Mouse (Mus musculus) thymus, adult 2 months (tissue): ENCODE measurements around the gene Ssmem1. TPM values are rescaled to one million over a fixed set of nuclear protein-coding genes. Genes with fewer than 3 reads are reported as not detected.

Experiments
- DNase-seq: peaks from one replicate; pipeline ENCODE4 v3.0.0; 2021
- H3K27ac ChIP-seq: fragments of 200-500 bp; 2 replicates; pipeline ENCODE4 v1.5.1; 2012; ENCODE audit warnings: low read length, control low read depth; ENCODE audit not compliant: control insufficient read depth, insufficient read depth
- H3K27me3 ChIP-seq: fragments of 200-500 bp; 2 replicates; pipeline ENCODE4 v1.6.1; 2012; ENCODE audit warnings: mild to moderate bottlenecking, low read length, moderate library complexity, mixed read lengths; ENCODE audit not compliant: control insufficient read depth, insufficient read depth
- H3K36me3 ChIP-seq: fragments of 200-500 bp; 2 replicates; pipeline ENCODE4 v1.6.1; 2012; ENCODE audit warnings: mild to moderate bottlenecking, low read length, moderate library complexity; ENCODE audit not compliant: control insufficient read depth, insufficient read depth
- H3K4me1 ChIP-seq: fragments of 200-500 bp; replicated peaks from 2 replicates; pipeline ENCODE4 v1.6.1; 2012; ENCODE audit warnings: low read length; ENCODE audit not compliant: control insufficient read depth, insufficient read depth
- H3K4me3 ChIP-seq: fragments of 200-500 bp; 2 replicates; pipeline ENCODE4 v1.5.1; 2012; ENCODE audit warnings: mild to moderate bottlenecking, low read length, control low read depth, moderate library complexity; ENCODE audit not compliant: control insufficient read depth, insufficient read depth
- CTCF ChIP-seq: fragments of 200-500 bp; IDR thresholded peaks from 2 replicates; pipeline ENCODE4 v1.5.1; 2012; ENCODE audit warnings: mild to moderate bottlenecking, control low read depth, low read length, moderate library complexity, borderline replicate concordance; ENCODE audit not compliant: control insufficient read depth, poor library complexity, insufficient read depth; ENCODE audit errors: extremely low read depth
- POLR2A ChIP-seq: fragments of 200-500 bp; IDR thresholded peaks from 2 replicates; pipeline ENCODE4 v1.6.1; 2012; ENCODE audit warnings: mild to moderate bottlenecking, low read length, control low read depth, moderate library complexity; ENCODE audit not compliant: control insufficient read depth, poor library complexity, insufficient read depth; ENCODE audit errors: extremely low read depth
- WGBS: fragments of 180-500 bp; shearing (Covaris S2); methylation state at CpG from one replicate; pipeline ENCODE4 v1.1.7; 2018; 5-methylcytosine and 5-hydroxymethylcytosine counted together
- polyA plus RNA-seq: library from polyadenylated mRNA; depleted of rRNA; stranded (reverse); fragments of >200 nt; gene quantifications from 2 replicates; pipeline ENCODE4 v1.2.3, GENCODE M21; 2012

Ssmem1 gene
- polyA plus RNA-seq, 1 experiment, result not detected

DNA sequence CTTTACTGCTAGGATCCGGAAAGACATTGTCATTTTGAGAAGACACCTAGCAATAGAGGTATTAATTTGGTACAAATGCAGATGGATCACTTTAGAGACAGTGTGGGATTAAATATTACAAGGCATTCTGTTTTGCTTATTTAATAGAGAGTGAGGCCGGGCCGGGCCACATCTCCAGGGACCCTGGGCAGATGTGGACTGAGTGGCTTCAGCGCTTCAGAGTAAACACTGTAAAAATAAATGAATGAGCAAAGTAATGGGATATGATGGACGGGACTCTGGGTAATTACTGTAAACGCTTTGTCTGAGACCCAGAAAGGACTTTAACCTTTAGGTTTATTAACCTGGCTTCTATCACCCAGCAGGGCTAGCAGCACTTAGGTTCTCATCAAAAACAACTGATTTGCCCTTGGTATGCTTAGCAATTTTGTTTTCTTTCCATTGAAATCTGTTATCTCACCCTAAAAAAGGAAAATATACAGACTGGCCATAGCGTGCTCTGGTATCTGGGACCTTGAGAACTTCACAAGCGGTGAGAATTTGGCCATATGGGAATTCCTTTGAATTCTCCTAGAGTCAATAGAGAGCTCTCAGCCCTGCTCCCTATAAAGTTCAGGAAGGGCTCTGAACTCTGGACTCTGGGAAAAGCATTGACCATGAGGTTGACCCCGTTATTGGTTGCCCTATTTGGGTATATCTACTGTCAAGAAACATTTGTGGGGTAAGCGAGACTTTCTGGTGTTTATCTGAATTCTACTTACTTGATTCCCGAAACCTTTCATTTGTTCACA is 31.6 kb downstream of the Ssmem1 start, which contains the start of gene Cpa2:
Gene Cpa2 (plus strand): TSS at position 574 of the 791 bp plus-strand sequence.
- Histone ChIP-seq H3K27ac (no peak within 1 kb of the TSS), H3K36me3 (no peaks in the 10 kb centered on the region), H3K4me1 (no peaks in the 10 kb centered on the region), H3K4me3 (no peak within 1 kb of the TSS), H3K27me3 (no peaks in the 10 kb centered on the region)
- DNase-seq, result no peak
- 95% methylated on average over 11 of the region's 11 CpGs for WGBS
- TF ChIP-seq CTCF, result no peak

DNA sequence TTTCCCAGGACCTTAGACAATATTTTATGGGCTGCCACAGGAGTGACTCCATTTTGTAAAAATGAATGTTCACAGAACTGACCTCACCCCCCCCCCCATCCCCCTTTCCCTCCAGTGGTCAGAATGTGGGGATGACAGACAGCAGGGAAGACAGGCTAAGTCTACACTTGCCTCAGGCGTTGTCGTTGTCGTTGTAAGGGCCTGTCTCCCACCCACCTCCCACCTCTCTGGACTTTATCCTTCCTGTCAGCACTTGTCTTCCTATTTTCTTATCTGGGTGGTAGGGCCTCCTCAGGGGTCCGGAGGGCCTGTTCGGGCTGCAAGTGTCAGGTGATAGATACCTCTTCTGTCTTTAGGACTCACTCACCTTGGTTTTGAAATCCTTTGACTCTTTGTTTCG is 32.6 kb downstream of the Ssmem1 start:
- no peaks in the 10 kb centered on the region; the same call in 1 of the 2 replicates for H3K4me1 ChIP-seq
- TF ChIP-seq POLR2A (no peak), CTCF (no peak)
- no peak overlapping the region for H3K27ac ChIP-seq
- H3K27me3 ChIP-seq, result no peaks in the 10 kb centered on the region
- no peak for DNase-seq
- no peaks in the 10 kb centered on the region for H3K36me3 ChIP-seq
- H3K4me3 ChIP-seq, result no peak overlapping the region
- 92% methylated on average over 6 of the region's 6 CpGs for WGBS

GRCm38 (mm10) chr6:30543077-30543476 is 33.4 kb downstream of the Ssmem1 start:
- DNase-seq, result no peak
- Histone ChIP-seq H3K27me3 (no peaks in the 10 kb centered on the region), H3K4me3 (no peak overlapping the region), H3K36me3 (no peaks in the 10 kb centered on the region), H3K27ac (no peak overlapping the region), H3K4me1 (no peaks in the 10 kb centered on the region; the same call in 1 of the 2 replicates)
- TF ChIP-seq POLR2A (no peak), CTCF (no peak)
- 93% methylated on average over 12 of the region's 12 CpGs for WGBS

DNA sequence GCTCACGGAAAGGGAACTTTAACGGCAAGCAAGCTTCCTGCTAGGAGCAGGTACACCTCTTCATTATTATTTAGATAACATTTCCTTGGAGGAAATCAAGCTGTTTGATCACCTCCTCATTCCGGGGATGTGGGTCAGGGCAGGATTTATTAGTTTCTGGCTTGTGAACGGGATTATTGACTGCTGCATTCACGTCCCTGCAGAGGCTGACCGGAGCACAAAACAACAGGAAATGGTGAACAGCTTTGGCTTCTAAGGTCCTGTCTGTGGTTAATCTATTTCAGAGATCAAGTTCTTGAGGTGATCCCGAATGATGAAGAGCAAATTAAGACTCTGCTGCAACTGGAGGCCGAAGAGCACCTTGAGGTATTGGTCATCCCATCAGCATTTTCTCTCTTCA is 34.2 kb downstream of the Ssmem1 start:
- no peak for TF ChIP-seq CTCF
- no peak for TF ChIP-seq POLR2A
- no peaks in the 10 kb centered on the region; the same call in 1 of the 2 replicates for H3K4me1 ChIP-seq
- 31% methylated on average over 8 of the region's 8 CpGs for WGBS
- no peaks in the 10 kb centered on the region for H3K36me3 ChIP-seq
- no peak for DNase-seq
- H3K4me3 ChIP-seq, result no peak overlapping the region
- no peaks in the 10 kb centered on the region for H3K27me3 ChIP-seq
- no peak overlapping the region for H3K27ac ChIP-seq

DNA sequence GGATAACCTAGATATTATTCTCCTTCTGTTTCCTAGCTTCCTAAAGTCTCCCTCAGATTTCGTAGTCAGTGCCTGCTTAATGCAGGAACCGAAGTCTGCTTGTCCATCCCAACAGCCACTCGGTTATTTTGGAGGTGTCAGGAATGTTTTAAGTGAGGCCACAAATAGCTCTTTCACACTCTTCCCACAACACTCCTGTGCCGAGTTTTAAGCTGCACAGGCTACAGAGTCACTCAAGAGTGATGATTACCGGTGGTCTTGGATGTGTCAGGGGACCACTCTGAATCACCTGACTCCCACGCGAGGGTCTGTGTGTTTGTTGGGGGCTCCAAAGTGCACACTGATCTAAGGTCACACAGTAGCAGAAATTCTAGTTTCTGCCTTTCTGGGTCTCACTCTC is 36.0 kb downstream of the Ssmem1 start:
- H3K4me1 ChIP-seq, result no peaks in the 10 kb centered on the region; the same call in 1 of the 2 replicates
- no peak overlapping the region for H3K4me3 ChIP-seq
- TF ChIP-seq CTCF (no peak), POLR2A (no peak)
- H3K36me3 ChIP-seq, result no peaks in the 10 kb centered on the region
- WGBS, result 96% methylated on average over 7 of the region's 7 CpGs
- no peak for DNase-seq
- H3K27ac ChIP-seq, result no peak overlapping the region
- H3K27me3 ChIP-seq, result no peaks in the 10 kb centered on the region

GRCm38 (mm10) chr6:30546571-30547273 is 37.1 kb downstream of the Ssmem1 start:
- no peaks in the 10 kb centered on the region for H3K36me3 ChIP-seq

GRCm38 (mm10) chr6:30547274-30547645 is 37.6 kb downstream of the Ssmem1 start:
- no peak overlapping the region for H3K27ac ChIP-seq
- 6% methylated on average over 11 of the region's 17 CpGs for WGBS
- H3K27me3 ChIP-seq, result no peaks in the 10 kb centered on the region
- TF ChIP-seq POLR2A, result no peak
- no peak for TF ChIP-seq CTCF
- H3K4me1 ChIP-seq, result no peaks in the 10 kb centered on the region; the same call in 1 of the 2 replicates
- peak overlapping the region; percentile 0; the same call in 1 of the 2 replicates for H3K4me3 ChIP-seq
- H3K36me3 ChIP-seq, result no peaks in the 10 kb centered on the region
- no peak for DNase-seq

More at GRCm38 (mm10) chr6:30546571-30547273, 37.1 kb downstream of the Ssmem1 start:
- 26% methylated on average over 17 of the region's 17 CpGs for WGBS
- TF ChIP-seq CTCF (no peak), POLR2A (no peak)
- peak overlapping the region; percentile 0; the same call in 1 of the 2 replicates for H3K4me3 ChIP-seq
- DNase-seq, result peak; percentile 3
- H3K27me3 ChIP-seq, result no peaks in the 10 kb centered on the region
- H3K27ac ChIP-seq, result no peak overlapping the region
- H3K4me1 ChIP-seq, result no peaks in the 10 kb centered on the region; the same call in 1 of the 2 replicates
